In the genomic region with DNA sequence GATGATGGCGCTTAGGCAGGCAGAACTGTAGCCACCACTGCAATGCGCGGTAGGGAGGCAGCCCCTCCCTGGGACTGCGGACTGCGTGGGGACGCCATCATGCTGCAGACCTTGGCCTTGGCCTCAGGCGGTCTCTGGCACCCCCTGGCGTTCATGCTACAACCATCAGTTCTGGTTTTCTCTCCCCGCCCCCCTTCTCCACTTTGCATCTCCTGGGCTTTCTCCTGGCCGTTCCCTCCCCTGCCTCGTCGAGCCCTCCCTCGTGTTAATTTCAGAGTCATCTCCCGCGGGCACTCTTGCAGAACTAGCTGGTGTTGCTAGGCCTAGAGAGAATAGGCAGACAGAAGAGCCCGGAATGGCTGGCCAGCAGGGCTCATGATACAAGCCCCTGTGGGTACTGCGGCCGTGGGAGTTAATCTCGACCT, we compare ENCODE assay signal across 8 mouse cellular contexts. TPM values are rescaled to one million over a fixed set of nuclear protein-coding genes. Genes with fewer than 3 reads are reported as not detected.
DNase-seq lines count a peak whose midpoint lies in the region; ATAC-seq and TF ChIP-seq lines count a peak whose summit lies in the region.

No protein-coding gene starts in this region.

- H3K27me3 ChIP-seq in forebrain, embryonic 13.5 days: no peaks in the 10 kb centered on the region
- no peaks in the 10 kb centered on the region for H3K27me3 ChIP-seq in neural tube, embryonic 15.5 days (replicated peaks)

- peak overlapping the region; percentile 48; the same call in 1 of the 2 replicates for H3K27ac ChIP-seq in forebrain, embryonic 13.5 days
- H3K27ac ChIP-seq in neural tube, embryonic 15.5 days (replicated peaks): peak overlapping the region; percentile 79

- 0 out of 2 replicates have a peak, but pooled peaks cover 7% of the 10 kb centered on the region for H3K4me1 ChIP-seq in forebrain, embryonic 13.5 days
- 0 out of 2 replicates have a peak, but pooled peaks cover 2% of the 10 kb centered on the region for H3K4me1 ChIP-seq in lung, adult 2 months (ENCODE audit: control insufficient read depth, insufficient read depth, low read length)
- H3K4me1 ChIP-seq in neural tube, embryonic 15.5 days: no peaks in the 10 kb centered on the region

- peak overlapping the region; percentile 17; the same call in 1 of the 2 replicates for H3K4me3 ChIP-seq in forebrain, embryonic 13.5 days
- peak overlapping the region; percentile 33 for H3K4me3 ChIP-seq in lung, adult 2 months (replicated peaks; ENCODE audit: extremely low read depth, low read depth, low read length)
- peak overlapping the region; percentile 30 for H3K4me3 ChIP-seq in neural tube, embryonic 15.5 days (replicated peaks)

- peak; percentile 80 for ATAC-seq in cerebellum, adult (ENCODE audit: insufficient number of reproducible peaks, low FRiP score, low TSS enrichment)
- peak; percentile 94 for ATAC-seq in forebrain, embryonic 13.5 days
- peak; percentile 94 for ATAC-seq in neural tube, embryonic 15.5 days (ENCODE audit: low FRiP score)

- no peak for TF ChIP-seq POLR2A in lung, adult 2 months (IDR thresholded peaks at IDR 0.05; ENCODE audit: borderline replicate concordance, extremely low read depth, low read depth, low read length)

- peak; percentile 72 for TF ChIP-seq CTCF in lung, adult 2 months (IDR thresholded peaks at IDR 0.05; ENCODE audit: insufficient read depth, low read length)

- intact Hi-C loops in heart, postnatal 10 days (cut with DNase I): loop anchor here (1.0 kb wide), 1 partner anchor 157 kb away; no protein-coding TSS in a partner anchor

- peak overlapping the region; percentile 52 for H3K4me2 ChIP-seq in forebrain, embryonic 13.5 days
- peak overlapping the region; percentile 55 for H3K4me2 ChIP-seq in neural tube, embryonic 15.5 days

- H3K9ac ChIP-seq in forebrain, embryonic 13.5 days: 0 out of 2 replicates have a peak overlapping the region, but pooled peaks have one; percentile 40
- peak overlapping the region; percentile 17; the same call in 1 of the 2 replicates for H3K9ac ChIP-seq in neural tube, embryonic 15.5 days (replicated peaks)

- 19% methylated on average over 18 of the region's 19 CpGs for WGBS in forebrain, embryonic 13.5 days
- WGBS in lung, adult 2 months: 34% methylated on average over 19 of the region's 19 CpGs
- WGBS in neural tube, embryonic 15.5 days: 19% methylated on average over 19 of the region's 19 CpGs

- no peaks in the 10 kb centered on the region for H3K36me3 ChIP-seq in forebrain, embryonic 13.5 days (ENCODE audit: poor library complexity, severe bottlenecking)
- no peaks in the 10 kb centered on the region for H3K36me3 ChIP-seq in neural tube, embryonic 15.5 days

- no peaks in the 10 kb centered on the region for H3K9me3 ChIP-seq in forebrain, embryonic 13.5 days (replicated peaks)
- no peaks in the 10 kb centered on the region for H3K9me3 ChIP-seq in neural tube, embryonic 15.5 days (replicated peaks)

- DNase-seq in ES-CJ7 (ENCODE audit: low read depth, low spot score): peak; percentile 86
- DNase-seq in heart, postnatal 10 days: peak; percentile 84 to 90
- DNase-seq in layer of hippocampus, adult 11-12 months (ENCODE audit: low spot score): peak; percentile 78
- DNase-seq in lung, adult 2 months: peak; percentile 66
- peak; percentile 92 for DNase-seq in testis, postnatal 10 days (ENCODE audit: low spot score)

RNA-seq across cellular contexts. Expression of gene Araf, which starts 21.6 kb away (rescaled TPM):
- 167 and 187 TPM in 2 replicates for polyA plus RNA-seq in forebrain, embryonic 13.5 days (2015; fragmentation: Nextera tagmentation; extraction: Ambion mirVana)
- total RNA-seq in heart, postnatal 10 days (2021): 10 to 100 TPM; 84.4 to 85.1 TPM
- 149 and 167 TPM in 2 replicates for polyA plus RNA-seq in lung, adult 2 months (2012; rRNA removed)
- polyA plus RNA-seq in neural tube, embryonic 15.5 days (2015; fragmentation: Nextera tagmentation; extraction: Ambion mirVana): 352 and 406 TPM in 2 replicates

RNA-seq across cellular contexts. Expression of gene Timp1, which starts 50.8 kb away (rescaled TPM):
- polyA plus RNA-seq in forebrain, embryonic 13.5 days (2015; fragmentation: Nextera tagmentation; extraction: Ambion mirVana): 2.2 and 4.4 TPM in 2 replicates
- total RNA-seq in heart, postnatal 10 days (2021): 10 to 100 TPM; 15.4 to 16.4 TPM
- polyA plus RNA-seq in lung, adult 2 months (2012; rRNA removed): 14.6 and 15.3 TPM in 2 replicates
- 5.8 and 8.2 TPM in 2 replicates for polyA plus RNA-seq in neural tube, embryonic 15.5 days (2015; fragmentation: Nextera tagmentation; extraction: Ambion mirVana)

Comparison
In these comparisons a context has a peak if more than half of its experiments do, and no peak if none do; other contexts are left out.
1. Peak in every context shown above with its lines: DNase-seq, ATAC-seq, H3K4me3 ChIP-seq and H3K27ac ChIP-seq.